Mouse (Mus musculus) CD4-positive helper T cell, adult 2 months (primary cell): Measurements from ENCODE around the gene Cyp4a29.
"Not testable (repeated sequence)": the region's sequence is repeated elsewhere in the genome, so short reads cannot be mapped to it uniquely, and the experiment has no call there.

Experiments used
- DNase-seq: peaks from one replicate; pipeline ENCODE4 v3.0.0-alpha.2; 2012; ENCODE audit warnings: low read depth, missing footprints, low spot score

Gene Cyp4a29

GRCm38 (mm10) chr4:115241784-115242183, at the start of gene Cyp4a29:
Gene Cyp4a29 (plus strand): TSS chr4:115242084.
- no peak for DNase-seq

DNA sequence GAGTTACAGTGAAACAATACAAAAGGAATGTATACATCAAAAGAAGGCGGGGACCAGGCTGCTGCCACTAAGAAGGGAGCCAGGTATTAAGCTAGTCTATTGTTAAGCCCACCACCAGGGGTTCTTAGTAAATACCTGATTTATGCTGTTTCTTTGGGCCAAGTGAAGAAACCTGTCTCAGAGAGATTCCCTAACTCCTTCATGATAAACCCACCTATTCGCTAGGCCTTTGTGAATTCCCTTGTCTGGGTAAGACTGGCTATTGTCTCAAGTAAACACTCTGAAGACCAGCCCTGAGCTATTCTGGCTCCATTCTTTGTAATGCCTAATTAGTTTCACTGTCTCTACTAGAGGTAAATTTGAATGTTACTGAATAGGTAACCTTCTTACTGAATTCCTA, 9.0 kb upstream of the Cyp4a29 start:
- DNase-seq = not testable (repeated sequence)

DNA sequence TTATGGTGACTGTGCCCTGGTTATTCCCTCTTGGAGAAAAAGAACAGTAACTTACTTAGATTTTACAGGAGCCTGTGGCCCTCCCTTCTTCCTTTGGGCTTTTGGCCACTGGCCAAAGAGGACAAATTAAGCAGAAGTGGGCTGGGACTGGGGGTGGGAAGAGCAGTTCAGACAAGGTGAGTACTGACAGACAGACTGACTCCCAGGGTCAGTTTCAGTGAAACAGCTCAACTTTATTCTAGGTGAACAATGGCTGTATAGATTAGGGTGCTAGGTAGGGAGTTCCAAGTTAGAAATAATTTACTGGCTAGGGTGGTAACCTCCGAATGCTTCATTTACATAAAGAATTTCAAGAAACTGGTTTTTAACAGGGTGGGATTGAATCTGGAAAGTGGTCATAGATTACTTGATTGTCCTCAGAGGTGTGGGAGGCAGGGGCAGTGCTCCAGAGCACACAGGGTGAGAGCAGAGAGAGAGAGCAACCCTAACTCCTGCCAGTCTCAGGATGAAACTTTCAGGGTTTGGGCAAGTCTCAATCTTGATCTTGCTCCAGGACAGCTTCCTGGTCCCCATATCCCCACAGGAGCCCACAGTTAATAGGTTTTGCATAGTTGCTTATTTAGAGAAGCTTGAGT, 5.3 kb upstream of the Cyp4a29 start:
- no peak for DNase-seq

DNA sequence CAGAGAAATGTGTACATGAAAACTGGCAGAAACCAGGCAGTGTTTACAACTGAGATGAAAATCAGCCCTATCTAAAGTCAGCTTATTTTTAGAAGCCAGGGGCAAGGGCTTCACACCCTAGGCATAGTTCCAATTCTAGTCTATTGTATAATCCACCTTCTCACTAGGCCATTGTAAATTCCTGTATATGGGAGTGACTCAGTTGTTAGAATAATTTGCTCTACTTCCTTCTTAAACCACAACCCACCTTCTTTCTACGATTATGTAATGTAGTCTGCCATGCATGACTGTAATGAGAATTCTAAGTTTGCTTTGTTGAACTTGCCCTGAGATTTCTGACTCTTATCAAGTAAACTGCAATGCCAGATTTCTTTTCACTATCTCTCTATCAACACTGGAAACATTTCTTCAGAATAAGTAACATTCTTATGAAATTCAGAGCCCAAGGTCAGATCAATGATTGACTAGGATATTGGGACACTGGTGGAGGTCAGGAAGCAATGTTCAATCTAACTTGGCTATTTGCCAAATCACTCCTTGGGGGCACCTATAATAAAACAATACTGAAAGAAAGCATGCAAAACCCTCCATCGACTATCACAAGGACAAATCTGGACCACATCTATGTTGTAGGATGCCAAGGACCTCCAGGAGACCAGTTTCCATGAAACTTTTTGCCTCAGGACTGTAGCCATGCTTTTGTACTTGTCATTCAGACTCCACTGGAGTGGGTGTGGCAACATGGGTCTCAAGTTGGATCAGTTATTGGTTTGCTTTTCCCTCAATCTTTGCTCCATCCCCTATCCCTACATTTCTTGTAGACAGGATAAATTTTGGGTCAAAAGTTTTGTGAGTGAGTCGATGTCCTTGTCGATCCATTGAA, 23.0 kb downstream of the Cyp4a29 start:
- not testable (repeated sequence) for DNase-seq

GRCm38 (mm10) chr4:115278215-115278982, 36.5 kb downstream of the Cyp4a29 start:
- not testable (repeated sequence) for DNase-seq

- no peak for DNase-seq
Observed at GRCm38 (mm10) chr4:115280342-115280741, 38.5 kb downstream of the Cyp4a29 start.

DNA sequence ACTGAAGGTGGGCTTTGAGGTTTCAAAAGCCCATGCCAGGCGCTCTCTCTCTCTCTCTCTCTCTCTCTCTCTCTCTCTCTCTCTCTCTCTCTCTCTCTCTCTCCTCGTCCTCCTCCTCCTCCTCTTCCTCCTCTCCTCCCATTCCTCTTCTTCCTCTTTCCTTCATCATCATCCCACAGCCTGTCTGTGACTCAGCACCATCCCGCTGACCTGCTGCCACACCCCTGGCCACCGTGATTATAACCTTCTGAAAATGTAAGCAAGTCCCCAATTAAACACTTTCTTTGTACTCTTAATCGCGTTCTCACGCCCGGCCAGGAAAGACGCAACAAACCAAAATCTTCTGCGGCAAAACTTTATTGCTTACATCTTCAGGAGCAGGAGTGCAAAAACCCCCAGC, 38.9 kb downstream of the Cyp4a29 start:
- DNase-seq = not testable (repeated sequence)

- peak; percentile 36 for DNase-seq
Observed at GRCm38 (mm10) chr4:115281231-115281767, 39.4 kb downstream of the Cyp4a29 start.

DNA sequence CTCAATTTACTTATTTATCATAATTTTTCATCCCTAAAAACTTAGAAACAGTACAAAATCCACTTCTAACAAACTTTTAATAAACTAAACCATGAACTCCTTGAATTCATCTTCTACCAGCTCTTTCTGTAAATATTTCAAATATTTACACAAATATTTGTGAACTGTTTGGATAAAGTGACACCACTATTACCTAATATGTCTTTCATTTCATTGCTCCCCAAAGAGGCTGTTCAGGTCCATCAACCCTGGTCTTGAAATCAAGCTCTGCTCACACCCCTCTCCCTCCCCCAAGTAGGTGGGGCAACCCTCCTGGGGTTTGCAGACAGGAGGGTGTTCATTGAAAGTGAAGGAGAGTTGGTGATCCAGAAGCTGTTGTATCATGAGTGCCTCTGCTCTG, 56.9 kb downstream of the Cyp4a29 start, which contains the start of gene Cyp4a12a:
Cyp4a12a (plus strand) TSS at position 301 of the 400 bp plus-strand sequence.
- DNase-seq = not testable (repeated sequence)
